9 mouse cellular contexts compared by ENCODE assay signal in genomic region chr6:122595637-122596036, GRCm38 (mm10). TPM values are rescaled to one million over a fixed set of nuclear protein-coding genes. Genes with fewer than 3 reads are reported as not detected.
DNase-seq lines count a peak whose midpoint lies in the region; ATAC-seq and TF ChIP-seq lines count a peak whose summit lies in the region.
"Had no signal": no experiment of that assay in that cellular context is flagged by ENCODE, and none has a peak within 500 bp of the region (broad histone marks: within the 10 kb centered on the region; RNA-seq: fewer than 3 reads in every experiment).

No protein-coding gene starts in this region.

- H3K9me3 ChIP-seq in embryonic facial prominence, embryonic 14.5 days (ENCODE audit: control insufficient read depth, low read length), result no peaks in the 10 kb centered on the region
- no peaks in the 10 kb centered on the region; the same call in 1 of the 2 replicates for H3K9me3 ChIP-seq in midbrain, embryonic 13.5 days
- H3K9me3 ChIP-seq: limb, embryonic 15.5 days had no signal

- no peaks in the 10 kb centered on the region for H3K4me1 ChIP-seq in embryonic facial prominence, embryonic 14.5 days (ENCODE audit: control insufficient read depth, insufficient read depth, low read length)
- no peaks in the 10 kb centered on the region for H3K4me1 ChIP-seq in midbrain, embryonic 13.5 days (replicated peaks)
- H3K4me1 ChIP-seq: limb, embryonic 15.5 days had no signal

- no peak overlapping the region for H3K4me3 ChIP-seq in layer of hippocampus, adult 2 months
- no peak overlapping the region for H3K4me3 ChIP-seq in embryonic facial prominence, embryonic 14.5 days (ENCODE audit: low read depth, low read length)
- no peak overlapping the region for H3K4me3 ChIP-seq in midbrain, embryonic 13.5 days (replicated peaks)
- H3K4me3 ChIP-seq: limb, embryonic 15.5 days had no signal

- DNase-seq in layer of hippocampus, adult 2 months (ENCODE audit: low spot score in 2 of 2), result peak; percentile 11 to 20
- DNase-seq in layer of hippocampus, adult 8-10 months (ENCODE audit: low spot score in 2 of 2), result no peak
- peak; percentile 10 for DNase-seq in T-cell, adult 2 months (ENCODE audit: low spot score)
- peak; percentile 69 for DNase-seq in embryonic facial prominence, embryonic 14.5 days (ENCODE audit: low spot score)
- DNase-seq in kidney, postnatal 14 days, result peak; percentile 61
- DNase-seq in testis, postnatal 10 days (ENCODE audit: low spot score), result no peak

- no peak overlapping the region for H3K9ac ChIP-seq in embryonic facial prominence, embryonic 14.5 days (ENCODE audit: low read depth, low read length)
- H3K9ac ChIP-seq in midbrain, embryonic 13.5 days (replicated peaks), result no peak overlapping the region
- H3K9ac ChIP-seq: limb, embryonic 15.5 days had no signal

- no peak overlapping the region for H3K27ac ChIP-seq in layer of hippocampus, adult 2 months
- H3K27ac ChIP-seq in embryonic facial prominence, embryonic 14.5 days (replicated peaks; ENCODE audit: low read depth, low read length), result no peak overlapping the region
- no peak overlapping the region for H3K27ac ChIP-seq in midbrain, embryonic 13.5 days
- H3K27ac ChIP-seq: limb, embryonic 15.5 days had no signal

- no peak overlapping the region for H3K4me2 ChIP-seq in embryonic facial prominence, embryonic 14.5 days (ENCODE audit: low read depth, low read length)
- H3K4me2 ChIP-seq in midbrain, embryonic 13.5 days (replicated peaks), result no peak overlapping the region
- H3K4me2 ChIP-seq: limb, embryonic 15.5 days had no signal

- ATAC-seq in embryonic facial prominence, embryonic 14.5 days (ENCODE audit: low read depth), result no peak
- ATAC-seq in midbrain, embryonic 13.5 days, result 0 out of 2 replicates have a peak, but pooled peaks have one; percentile 45
- no peak for ATAC-seq in erythroblast, adult 5-6 weeks (replicated peaks; ENCODE audit: low FRiP score, poor library complexity, severe bottlenecking)

- WGBS in embryonic facial prominence, embryonic 14.5 days, result 21% methylated on average over 7 of the region's 7 CpGs
- WGBS in midbrain, embryonic 13.5 days, result 32% methylated on average over 7 of the region's 7 CpGs

- H3K36me3 ChIP-seq in embryonic facial prominence, embryonic 14.5 days (ENCODE audit: control insufficient read depth, insufficient read depth, low read length), result no peaks in the 10 kb centered on the region
- H3K36me3 ChIP-seq in midbrain, embryonic 13.5 days, result no peaks in the 10 kb centered on the region
- H3K36me3 ChIP-seq: limb, embryonic 15.5 days had no signal

- TF ChIP-seq CTCF in layer of hippocampus, adult 2 months (conservative IDR thresholded peaks at IDR 0.05), result peak; percentile 74

- H3K27me3 ChIP-seq in embryonic facial prominence, embryonic 14.5 days (replicated peaks; ENCODE audit: control insufficient read depth, insufficient read depth, low read length), result no peaks in the 10 kb centered on the region
- H3K27me3 ChIP-seq in midbrain, embryonic 13.5 days, result no peaks in the 10 kb centered on the region
- H3K27me3 ChIP-seq: limb, embryonic 15.5 days had no signal

RNA-seq across cellular contexts. Expression of gene Apobec1, which starts 6.6 kb away (rescaled TPM):
- 1 to 10 TPM; 1.5 to 2.3 TPM for total RNA-seq in layer of hippocampus, adult 2 months (2021)
- total RNA-seq in layer of hippocampus, adult 8-10 months (2022), result 10 to 100 TPM in 1 of 4 experiments, 1 to 10 TPM in 3; 2.1 to 11.1 (median 4.4) TPM
- polyA plus RNA-seq in embryonic facial prominence, embryonic 14.5 days (2014; fragmentation: Nextera tagmentation; extraction: Ambion mirVana), result 4.1 and 5.5 TPM in 2 replicates
- 1.9 and 2.9 TPM in 2 replicates for polyA plus RNA-seq in midbrain, embryonic 13.5 days (2015; fragmentation: Nextera tagmentation; extraction: Ambion mirVana)
- total RNA-seq in erythroblast, adult 5-6 weeks (2015; ENCODE audit: low replicate concordance), result 11.5 and 16.5 TPM in 2 replicates
- 12.0 and 23.2 TPM in 2 replicates for total RNA-seq in erythroblast, adult 5-6 weeks (2017; ENCODE audit: low replicate concordance)

RNA-seq across cellular contexts. Expression of gene Gdf3, which starts 14.2 kb away (rescaled TPM):
- not detected for total RNA-seq in layer of hippocampus, adult 2 months (2021)
- not detected for total RNA-seq in layer of hippocampus, adult 8-10 months (2022)
- polyA plus RNA-seq in embryonic facial prominence, embryonic 14.5 days (2014; fragmentation: Nextera tagmentation; extraction: Ambion mirVana), result 0.37 TPM in 1 of 2 replicates, not detected in the other
- polyA plus RNA-seq in midbrain, embryonic 13.5 days (2015; fragmentation: Nextera tagmentation; extraction: Ambion mirVana), result 0.12 TPM in 1 of 2 replicates, not detected in the other
- total RNA-seq in erythroblast, adult 5-6 weeks (2015; ENCODE audit: low replicate concordance), result 3.6 TPM in 1 of 2 replicates, not detected in the other
- total RNA-seq in erythroblast, adult 5-6 weeks (2017; ENCODE audit: low replicate concordance), result 0.51 and 0.98 TPM in 2 replicates

RNA-seq across cellular contexts. Expression of gene Dppa3, which starts 30.6 kb away (rescaled TPM):
- not detected for total RNA-seq in layer of hippocampus, adult 2 months (2021)
- total RNA-seq in layer of hippocampus, adult 8-10 months (2022), result not detected
- not detected in 2 replicates for polyA plus RNA-seq in embryonic facial prominence, embryonic 14.5 days (2014; fragmentation: Nextera tagmentation; extraction: Ambion mirVana)
- not detected in 2 replicates for polyA plus RNA-seq in midbrain, embryonic 13.5 days (2015; fragmentation: Nextera tagmentation; extraction: Ambion mirVana)
- total RNA-seq in erythroblast, adult 5-6 weeks (2015; ENCODE audit: low replicate concordance), result not detected in 2 replicates
- total RNA-seq in erythroblast, adult 5-6 weeks (2017; ENCODE audit: low replicate concordance), result not detected in 2 replicates
- polyA plus RNA-seq: limb, embryonic 15.5 days had no signal

RNA-seq across cellular contexts. Expression of gene Aicda, which starts 42.0 kb away (rescaled TPM):
- not detected for total RNA-seq in layer of hippocampus, adult 2 months (2021)
- total RNA-seq in layer of hippocampus, adult 8-10 months (2022), result not detected
- 0.13 and 0.16 TPM in 2 replicates for polyA plus RNA-seq in embryonic facial prominence, embryonic 14.5 days (2014; fragmentation: Nextera tagmentation; extraction: Ambion mirVana)
- 0.34 and 0.47 TPM in 2 replicates for polyA plus RNA-seq in midbrain, embryonic 13.5 days (2015; fragmentation: Nextera tagmentation; extraction: Ambion mirVana)
- not detected in 2 replicates for total RNA-seq in erythroblast, adult 5-6 weeks (2015; ENCODE audit: low replicate concordance)
- not detected in 2 replicates for total RNA-seq in erythroblast, adult 5-6 weeks (2017; ENCODE audit: low replicate concordance)

Comparison
In these comparisons a context has a peak if more than half of its experiments do, and no peak if none do; other contexts are left out.
1. DNase-seq: peak in layer of hippocampus, adult 2 months (2 of 2), T-cell, adult 2 months (single experiment), embryonic facial prominence, embryonic 14.5 days (single experiment) and kidney, postnatal 14 days (single experiment); none in layer of hippocampus, adult 8-10 months (0 of 2) and testis, postnatal 10 days (single experiment).